Mouse (Mus musculus) neural tube, embryonic 15.5 days (tissue): ENCODE results near the gene Slc18b1. TPM values are rescaled to one million over a fixed set of nuclear protein-coding genes. Genes with fewer than 3 reads are reported as not detected.
"Not testable (repeated sequence)": the region's sequence is repeated elsewhere in the genome, so short reads cannot be mapped to it uniquely, and the experiment has no call there.

ENCODE experiments used
- ATAC-seq: fragments of 200-750 bp; cut with Nextera tagmentation; 2 replicates; pipeline ENCODE4 v1.8.0; 2017; ENCODE audit warnings: mild to moderate bottlenecking, moderate TSS enrichment, moderate library complexity; ENCODE audit not compliant: low FRiP score
- H3K27ac ChIP-seq: fragments of 300-500 bp; sonication (generic); replicated peaks from 2 replicates; pipeline ENCODE4 v1.5.1; 2015; ENCODE audit warnings: mild to moderate bottlenecking, inconsistent platforms
- H3K27me3 ChIP-seq: fragments of 300-500 bp; sonication (generic); replicated peaks from 2 replicates; pipeline ENCODE4 v1.6.1; 2015; ENCODE audit warnings: inconsistent platforms
- H3K36me3 ChIP-seq: fragments of 300-500 bp; sonication (generic); 2 replicates; pipeline ENCODE4 v1.6.1; 2015; ENCODE audit warnings: inconsistent platforms
- H3K4me1 ChIP-seq: fragments of 300-500 bp; sonication (generic); 2 replicates; pipeline ENCODE4 v1.6.1; 2015; ENCODE audit warnings: inconsistent platforms
- H3K4me2 ChIP-seq: fragments of 300-500 bp; sonication (generic); 2 replicates; pipeline ENCODE4 v1.6.1; 2015; ENCODE audit warnings: inconsistent platforms, mild to moderate bottlenecking, moderate library complexity
- H3K4me3 ChIP-seq: fragments of 300-500 bp; sonication (generic); replicated peaks from 2 replicates; pipeline ENCODE4 v1.5.1; 2015; ENCODE audit warnings: mild to moderate bottlenecking, inconsistent platforms
- H3K9ac ChIP-seq: fragments of 300-500 bp; sonication (generic); replicated peaks from 2 replicates; pipeline ENCODE4 v1.6.1; 2015; ENCODE audit warnings: mild to moderate bottlenecking, inconsistent platforms
- H3K9me3 ChIP-seq: fragments of 300-500 bp; sonication (generic); replicated peaks from 2 replicates; pipeline ENCODE4 v1.6.1; 2016; ENCODE audit warnings: inconsistent platforms
- WGBS: fragments of 180-500 bp; shearing (Covaris S2); methylation state at CpG from one replicate; pipeline ENCODE4 v1.1.7; 2015; ENCODE audit warnings: mixed read lengths; 5-methylcytosine and 5-hydroxymethylcytosine counted together
- polyA plus RNA-seq: library from polyadenylated mRNA; unstranded; fragments of >200 nt; fragmentation: Nextera tagmentation; extraction: Ambion mirVana; gene quantifications from 2 replicates; pipeline ENCODE4 v1.2.1, GENCODE M21; 2015

The Slc18b1 gene
- polyA plus RNA-seq, 1 experiment from 2014 or later: 21.1 TPM

- WGBS: under 1% methylated on average over 23 of the region's 23 CpGs
- Histone ChIP-seq H3K27ac (peak overlapping the region; percentile 60; the same call in 1 of the 2 replicates), H3K36me3 (peaks cover 22% of the 10 kb centered on the region), H3K9ac (peak overlapping the region; percentile 93), H3K4me2 (peak overlapping the region; percentile 83), H3K4me3 (peak overlapping the region; percentile 80), H3K4me1 (peaks cover 33% of the 10 kb centered on the region)
- peak; percentile 62 for ATAC-seq
- not testable (repeated sequence) for H3K27me3 ChIP-seq, H3K9me3 ChIP-seq
These were observed 10.2 kb upstream of the Slc18b1 start for GRCm38 (mm10) chr10:23786631-23787038.

GRCm38 (mm10) chr10:23787062-23787821 is 9.5 kb upstream of the Slc18b1 start, which contains the start of gene Rps12:
Gene Rps12, minus strand, starts transcription at chr10:23787275.
- peaks cover 33% of the 10 kb centered on the region for H3K4me1 ChIP-seq
- under 1% methylated on average over 51 of the region's 51 CpGs for WGBS

GRCm38 (mm10) chr10:23788056-23788600 is 8.7 kb upstream of the Slc18b1 start:
- WGBS: 10% methylated on average over 8 of the region's 8 CpGs
- Histone ChIP-seq H3K9me3 (no peaks in the 10 kb centered on the region), H3K27me3 (no peaks in the 10 kb centered on the region), H3K9ac (peak overlapping the region; percentile 59), H3K36me3 (peaks cover 17% of the 10 kb centered on the region), H3K27ac (peak overlapping the region; percentile 84; the same call in 1 of the 2 replicates), H3K4me3 (peak overlapping the region; percentile 80), H3K4me2 (peak overlapping the region; percentile 71), H3K4me1 (peaks cover 32% of the 10 kb centered on the region)
- ATAC-seq: no peak

More at GRCm38 (mm10) chr10:23787062-23787821, 9.5 kb upstream of the Slc18b1 start, which contains the start of gene Rps12:
- H3K9ac ChIP-seq: peak within 1 kb of the TSS; percentile 93
- no peaks in the 10 kb centered on the region for H3K9me3 ChIP-seq
- peak within 1 kb of the TSS; percentile 84 for H3K27ac ChIP-seq
- ATAC-seq: peak; percentile 99
- peak within 1 kb of the TSS; percentile 83 for H3K4me2 ChIP-seq
- peaks cover 22% of the 10 kb centered on the region for H3K36me3 ChIP-seq
- no peaks in the 10 kb centered on the region for H3K27me3 ChIP-seq
- H3K4me3 ChIP-seq: peak within 1 kb of the TSS; percentile 80

- WGBS: 56% methylated on average over 9 of the region's 9 CpGs
- Histone ChIP-seq H3K9ac (peak overlapping the region; percentile 76; the same call in 1 of the 2 replicates), H3K27me3 (no peaks in the 10 kb centered on the region), H3K4me3 (peak overlapping the region; percentile 64), H3K9me3 (no peaks in the 10 kb centered on the region), H3K36me3 (0 out of 2 replicates have a peak, but pooled peaks cover 6% of the 10 kb centered on the region), H3K4me2 (peak overlapping the region; percentile 70), H3K27ac (no peak overlapping the region; the same call in 1 of the 2 replicates), H3K4me1 (peaks cover 18% of the 10 kb centered on the region)
- no peak for ATAC-seq
These were observed 790 bp upstream of the Slc18b1 start for GRCm38 (mm10) chr10:23795871-23796520.

- Histone ChIP-seq H3K4me1 (peaks cover 18% of the 10 kb centered on the region), H3K4me2 (peak overlapping the region; percentile 70), H3K4me3 (peak overlapping the region; percentile 64), H3K9me3 (no peaks in the 10 kb centered on the region), H3K27ac (no peak overlapping the region), H3K27me3 (no peaks in the 10 kb centered on the region), H3K36me3 (peaks cover 13% of the 10 kb centered on the region), H3K9ac (0 out of 2 replicates have a peak overlapping the region, but pooled peaks have one; percentile 23)
- WGBS: 23% methylated on average over 3 of the region's 3 CpGs
- ATAC-seq: 0 out of 2 replicates have a peak, but pooled peaks have one; percentile 19
These were observed 820 bp downstream of the Slc18b1 start for GRCm38 (mm10) chr10:23797606-23798005.

- H3K27ac ChIP-seq: no peak overlapping the region
- H3K36me3 ChIP-seq: peaks cover 17% of the 10 kb centered on the region
- H3K9me3 ChIP-seq: no peaks in the 10 kb centered on the region
- H3K27me3 ChIP-seq: no peaks in the 10 kb centered on the region
- peak overlapping the region; percentile 70 for H3K4me2 ChIP-seq
- H3K4me1 ChIP-seq: peaks cover 18% of the 10 kb centered on the region
- no peak for ATAC-seq
- WGBS: 92% methylated on average over 1 of the region's 1 CpGs
- H3K4me3 ChIP-seq: peak overlapping the region; percentile 15; the same call in 1 of the 2 replicates
- no peak overlapping the region for H3K9ac ChIP-seq
These were observed 1.4 kb downstream of the Slc18b1 start for GRCm38 (mm10) chr10:23798142-23798541.

- Histone ChIP-seq H3K9me3 (no peaks in the 10 kb centered on the region), H3K4me3 (no peak overlapping the region), H3K27me3 (no peaks in the 10 kb centered on the region), H3K27ac (no peak overlapping the region), H3K4me1 (peaks cover 18% of the 10 kb centered on the region), H3K4me2 (no peak overlapping the region), H3K36me3 (peaks cover 31% of the 10 kb centered on the region), H3K9ac (no peak overlapping the region)
- no peak for ATAC-seq
- WGBS: 13% methylated on average over 3 of the region's 3 CpGs
These were observed 3.1 kb downstream of the Slc18b1 start for GRCm38 (mm10) chr10:23799933-23800332.

- 73% methylated on average over 3 of the region's 3 CpGs for WGBS
- H3K4me1 ChIP-seq: peaks cover 7% of the 10 kb centered on the region; the same call in 1 of the 2 replicates
- H3K4me3 ChIP-seq: no peak overlapping the region
- no peak overlapping the region for H3K27ac ChIP-seq
- no peak overlapping the region for H3K4me2 ChIP-seq
- no peak overlapping the region for H3K9ac ChIP-seq
- H3K27me3 ChIP-seq: no peaks in the 10 kb centered on the region
- ATAC-seq: no peak
- no peaks in the 10 kb centered on the region for H3K9me3 ChIP-seq
- peaks cover 45% of the 10 kb centered on the region for H3K36me3 ChIP-seq
These were observed 6.1 kb downstream of the Slc18b1 start for GRCm38 (mm10) chr10:23802911-23803310.

- Histone ChIP-seq H3K9ac (no peak overlapping the region), H3K4me1 (no peaks in the 10 kb centered on the region), H3K9me3 (no peaks in the 10 kb centered on the region), H3K4me2 (no peak overlapping the region), H3K4me3 (no peak overlapping the region), H3K36me3 (peaks cover 44% of the 10 kb centered on the region), H3K27ac (no peak overlapping the region), H3K27me3 (no peaks in the 10 kb centered on the region)
- WGBS: 72% methylated on average over 3 of the region's 3 CpGs
- ATAC-seq: no peak
These were observed 7.9 kb downstream of the Slc18b1 start for GRCm38 (mm10) chr10:23804665-23805064.

GRCm38 (mm10) chr10:23806201-23806600 is 9.4 kb downstream of the Slc18b1 start:
- H3K9ac ChIP-seq: no peak overlapping the region
- H3K27me3 ChIP-seq: no peaks in the 10 kb centered on the region
- no peak overlapping the region for H3K4me3 ChIP-seq
- no peak overlapping the region for H3K27ac ChIP-seq
- no peaks in the 10 kb centered on the region for H3K9me3 ChIP-seq
- peaks cover 41% of the 10 kb centered on the region for H3K36me3 ChIP-seq
- no peaks in the 10 kb centered on the region for H3K4me1 ChIP-seq
- no peak overlapping the region for H3K4me2 ChIP-seq
- no peak for ATAC-seq
- 46% methylated on average over 4 of the region's 4 CpGs for WGBS

- H3K9ac ChIP-seq: no peak overlapping the region
- no peak overlapping the region for H3K4me2 ChIP-seq
- H3K27ac ChIP-seq: no peak overlapping the region
- H3K36me3 ChIP-seq: peaks cover 13% of the 10 kb centered on the region; the same call in 1 of the 2 replicates
- H3K27me3 ChIP-seq: no peaks in the 10 kb centered on the region
- 73% methylated on average over 9 of the region's 12 CpGs for WGBS
- 0 out of 2 replicates have a peak, but pooled peaks have one; percentile 46 for ATAC-seq
- no peaks in the 10 kb centered on the region for H3K4me1 ChIP-seq
- H3K4me3 ChIP-seq: no peak overlapping the region
- H3K9me3 ChIP-seq: no peaks in the 10 kb centered on the region
These were observed 15.1 kb downstream of the Slc18b1 start for GRCm38 (mm10) chr10:23811635-23812437.
